Mouse (Mus musculus): ENCODE results near the gene Olfr410.

Gene Olfr410

DNA sequence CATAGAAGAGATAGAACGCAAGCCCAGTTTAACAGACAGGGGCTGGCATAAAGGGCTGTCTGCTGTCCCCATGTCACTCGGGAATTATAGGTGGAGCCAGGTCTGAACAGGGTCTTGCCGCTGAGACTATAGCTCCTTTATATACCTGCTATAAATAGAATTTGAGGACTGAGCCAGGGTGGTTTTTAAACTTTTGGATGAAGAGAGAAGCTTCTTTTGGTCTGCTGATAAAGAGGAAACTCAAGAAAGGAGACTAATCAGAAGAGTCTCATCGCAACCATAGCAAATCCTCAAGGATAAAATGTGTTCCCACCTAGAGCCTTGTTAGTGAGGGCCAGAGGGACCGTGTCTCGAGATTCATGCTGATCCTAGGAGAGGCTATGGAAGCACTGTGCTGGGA is at the start of gene Olfr410:
Gene Olfr410 (minus strand): TSS at position 101 of the 400 bp plus-strand sequence.
- no peak for DNase-seq

DNA sequence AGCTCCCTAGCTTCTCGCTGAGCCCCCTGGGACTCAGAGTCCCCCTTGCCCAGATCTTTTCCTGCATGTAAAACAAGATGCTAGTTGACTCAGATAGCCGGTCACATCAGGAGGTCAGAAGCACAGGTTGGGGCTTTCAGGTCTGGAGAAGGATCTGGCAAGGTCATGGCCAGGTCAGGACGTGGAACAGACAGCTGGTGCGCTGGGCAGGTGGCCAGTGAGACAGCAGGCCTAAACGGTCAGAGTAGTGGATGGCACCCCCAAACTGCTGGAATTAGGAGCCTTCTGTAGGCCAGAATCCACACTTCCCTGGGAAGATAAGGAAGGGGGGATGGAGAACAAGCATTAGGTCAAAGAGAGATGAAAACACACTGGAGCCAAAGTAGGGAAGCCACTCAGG is 49.4 kb upstream of the Olfr410 start:
- DNase-seq = no peak

DNA sequence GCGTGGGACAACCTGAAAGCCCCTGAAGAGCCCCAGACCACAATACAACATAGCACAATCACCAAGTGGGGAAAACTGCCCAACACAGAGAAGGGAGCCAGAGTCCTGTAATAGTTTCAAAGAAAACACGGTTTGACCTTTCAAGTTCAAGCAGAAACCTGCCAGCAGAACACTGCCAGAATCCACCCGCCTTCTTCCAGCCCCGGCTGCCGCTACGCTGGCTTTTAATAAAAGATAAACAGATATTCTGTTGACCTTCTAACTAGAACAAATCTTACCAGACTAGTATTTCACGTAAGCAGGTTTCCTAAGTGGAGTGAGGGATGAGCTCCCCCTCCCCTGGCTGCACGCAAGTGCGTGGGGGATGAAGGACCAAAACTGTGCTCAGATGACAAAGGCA is 47.8 kb upstream of the Olfr410 start:
- no peak for DNase-seq

DNA sequence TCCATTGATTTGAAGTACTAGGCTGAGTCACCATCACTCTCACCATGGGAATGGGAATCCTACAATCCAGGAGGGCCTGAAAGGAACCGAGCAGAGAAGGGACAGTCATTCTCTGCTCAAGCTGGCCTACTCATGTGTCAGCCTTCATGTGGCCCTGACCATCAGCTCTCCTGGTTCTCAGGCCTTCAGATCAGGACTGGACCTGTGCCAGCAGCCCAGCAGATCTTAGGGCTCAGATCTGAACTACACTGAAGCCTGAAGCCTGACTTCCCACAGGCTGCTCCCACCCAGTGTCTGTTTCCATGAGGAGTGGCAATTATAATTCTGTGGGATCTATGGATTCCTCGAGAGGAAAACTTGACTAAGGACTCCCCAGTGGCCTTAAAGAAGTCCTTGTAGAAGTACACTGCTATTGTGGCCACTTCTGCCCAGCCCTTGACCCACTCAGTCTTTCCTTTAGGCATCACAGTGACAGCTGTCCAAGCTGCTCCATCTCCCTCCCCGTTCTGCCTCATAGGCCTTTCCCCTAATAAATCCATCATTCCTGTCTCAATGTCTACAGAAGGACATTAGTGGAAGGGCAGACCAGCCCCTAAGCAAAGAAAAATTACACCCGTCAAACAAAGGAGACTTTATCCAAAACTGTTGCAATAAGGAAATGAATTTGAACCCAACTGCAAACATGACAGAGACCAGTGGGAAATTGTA is 41.5 kb upstream of the Olfr410 start:
- no peak for DNase-seq

DNA sequence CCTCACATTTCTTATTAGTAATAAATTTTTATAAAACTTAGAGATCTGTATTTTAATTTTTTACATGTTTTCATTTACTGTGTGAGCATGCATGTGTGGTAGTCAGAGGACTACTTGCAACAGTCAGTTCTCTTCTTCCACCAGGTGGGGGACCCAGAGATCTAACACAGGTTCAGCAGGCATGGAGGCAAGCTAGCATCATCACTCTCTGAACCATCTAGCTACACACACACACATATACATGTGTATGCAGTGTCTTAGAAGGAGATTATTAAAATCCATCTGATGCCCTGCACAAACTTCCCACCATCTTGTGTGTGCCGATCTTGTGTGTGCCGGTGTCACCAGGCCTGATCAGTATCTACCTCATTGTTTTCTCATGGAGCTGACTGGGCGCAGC is 39.0 kb upstream of the Olfr410 start:
- no peak for DNase-seq

DNA sequence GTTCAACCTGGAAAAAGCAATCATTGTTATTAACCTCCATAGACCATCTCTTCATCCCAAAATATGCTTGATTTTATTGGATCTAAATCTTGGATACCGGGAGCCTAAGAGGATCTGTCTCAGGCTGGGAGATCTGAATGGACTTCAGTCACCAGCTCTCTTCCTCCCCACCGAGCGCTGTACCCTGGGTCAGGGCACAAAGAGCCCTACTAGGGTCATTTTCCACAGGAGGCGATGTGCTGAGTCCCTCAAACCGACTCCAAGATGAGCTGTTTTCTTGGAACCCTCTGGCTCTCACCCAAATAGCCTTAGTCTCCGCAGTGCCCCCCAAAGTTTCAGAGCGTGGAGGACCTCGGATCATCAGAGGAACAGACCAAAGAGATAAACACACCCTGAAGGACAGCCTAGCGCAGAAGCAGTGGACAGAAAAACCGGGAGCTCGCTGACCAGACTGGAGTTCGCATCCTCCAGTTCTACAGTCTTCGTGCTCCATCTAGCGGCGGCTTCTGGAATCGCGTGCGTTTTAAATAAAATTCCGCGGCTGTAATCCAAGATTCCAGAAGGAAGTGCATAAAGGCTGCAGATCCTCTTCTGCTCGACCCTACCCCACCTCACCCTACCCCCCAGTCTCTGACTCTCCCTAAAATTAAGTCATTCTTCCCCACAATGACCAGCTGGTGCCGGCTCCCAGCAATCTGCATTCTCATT is 33.7 kb upstream of the Olfr410 start:
- peak in 1 of 2 experiments; percentile 15 for DNase-seq

DNA sequence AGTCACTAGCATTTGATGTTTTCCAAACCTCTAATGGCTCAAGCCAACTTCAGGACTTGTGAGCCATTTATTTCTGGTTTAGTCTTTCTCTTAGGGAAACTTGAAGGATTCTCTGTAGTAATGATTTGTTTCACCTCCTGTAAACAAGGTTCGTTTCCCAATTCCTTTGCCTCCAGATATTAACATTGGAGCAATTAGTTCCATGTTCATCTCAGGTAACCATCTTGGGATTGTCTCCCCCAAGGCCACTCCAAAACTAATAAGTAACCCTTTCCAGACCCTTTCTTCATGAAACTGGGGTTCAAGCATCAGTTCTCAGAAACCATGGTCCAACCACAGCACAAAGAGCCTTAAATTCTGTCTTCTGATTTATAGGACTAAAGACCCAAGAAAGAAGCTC is 23.9 kb upstream of the Olfr410 start, which contains the start of gene Olfr412:
Gene Olfr412 (plus strand): TSS at position 301 of the 400 bp plus-strand sequence.
- DNase-seq = no peak

DNA sequence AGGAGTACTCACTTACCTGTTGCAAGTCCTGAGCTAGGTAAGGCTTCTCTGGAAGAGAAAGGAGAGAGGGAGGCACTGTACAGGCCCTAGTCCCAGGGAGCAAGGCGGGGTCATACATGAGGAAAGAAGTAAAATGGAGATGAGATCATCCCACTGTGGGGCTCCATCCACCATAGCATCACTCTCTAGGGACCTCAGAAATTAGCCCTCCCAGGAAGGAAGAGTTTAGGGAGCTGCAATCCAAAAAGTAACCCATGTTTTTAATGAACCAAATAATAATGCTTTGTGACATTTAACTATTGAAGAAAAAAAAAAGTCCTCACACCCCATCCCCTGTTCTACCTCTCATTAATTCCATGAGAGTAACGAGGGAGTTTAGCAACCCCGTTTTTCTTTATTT is 14.7 kb upstream of the Olfr410 start, which contains the start of gene Olfr411:
Gene Olfr411 (minus strand): TSS at position 101 of the 400 bp plus-strand sequence.
- DNase-seq = no peak

DNA sequence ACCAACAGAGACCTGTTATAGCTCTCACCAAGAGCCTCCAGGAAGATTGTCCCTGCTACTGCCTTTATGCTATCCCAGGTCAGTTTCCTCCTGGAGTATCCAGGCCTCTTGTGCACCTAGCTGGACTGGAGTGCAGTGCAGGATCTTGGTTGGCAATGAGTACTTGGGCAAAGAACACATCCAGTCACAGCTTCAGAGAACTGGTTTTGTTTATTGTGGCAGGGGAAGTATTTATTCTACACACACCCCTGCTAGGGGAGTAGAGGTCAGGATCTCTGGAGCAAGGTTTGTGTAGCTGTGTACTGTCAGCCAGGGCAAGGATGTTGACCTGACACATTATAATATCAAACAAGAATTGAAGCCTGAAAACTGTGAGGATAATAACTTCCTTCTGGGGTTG is 9.1 kb downstream of the Olfr410 start:
- no peak for DNase-seq

DNA sequence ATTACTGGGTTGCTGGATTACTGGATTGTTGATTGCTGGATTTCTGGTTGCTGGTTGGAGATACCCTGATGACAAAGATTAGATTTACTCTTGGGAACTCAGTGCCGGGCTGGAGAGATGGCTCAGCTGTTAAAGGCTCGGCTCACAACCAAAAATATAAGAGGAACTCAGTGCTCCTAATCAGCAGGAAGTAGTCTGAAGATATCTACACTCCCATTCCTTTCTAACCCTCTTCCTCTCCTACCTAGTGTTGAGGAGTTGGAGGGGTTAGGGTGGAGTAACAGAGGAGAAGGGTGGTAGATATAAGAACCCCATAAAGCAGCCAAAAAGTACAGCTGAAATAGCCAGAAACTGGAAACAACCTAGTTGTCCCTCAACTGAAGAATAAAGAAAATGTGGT is 11.8 kb downstream of the Olfr410 start:
- no peak for DNase-seq

DNA sequence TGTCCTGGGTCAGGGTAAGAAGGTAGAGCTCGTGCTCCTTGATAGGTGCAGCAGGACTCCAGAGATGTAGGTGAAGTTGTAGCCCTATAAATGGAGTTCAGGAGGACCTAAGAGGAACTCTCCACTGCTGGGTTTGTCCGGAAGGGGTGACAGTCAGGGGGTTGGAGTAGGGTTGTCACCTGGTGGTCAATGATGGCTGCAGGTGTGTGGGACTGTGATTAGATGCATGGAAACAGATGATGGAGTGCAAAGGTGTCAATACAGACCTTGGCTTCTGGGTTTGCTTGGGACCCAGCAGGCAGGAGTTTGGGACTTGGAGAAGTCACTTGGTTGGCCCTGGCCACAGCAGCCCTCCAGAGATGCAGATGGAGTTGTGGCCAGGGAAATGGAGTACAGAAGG is 50.6 kb downstream of the Olfr410 start:
- DNase-seq = no peak

DNA sequence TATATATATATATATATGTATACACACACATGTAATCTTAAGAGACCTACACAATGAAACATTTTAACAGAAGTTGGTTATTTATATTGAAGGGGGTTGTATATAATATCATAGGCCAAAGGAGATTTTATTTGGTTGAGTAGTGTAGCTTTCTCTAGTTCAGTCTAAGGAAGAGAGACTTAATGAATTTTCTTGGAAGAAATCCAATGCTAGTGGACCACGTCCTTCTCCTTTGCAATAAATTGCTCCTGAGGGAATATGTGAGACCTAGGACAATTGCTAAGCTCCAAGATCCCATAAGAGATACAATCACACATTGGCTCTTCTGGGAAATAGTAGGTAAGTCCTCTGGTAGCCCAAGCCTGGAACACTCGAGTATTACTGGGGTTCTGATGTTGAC is 54.4 kb downstream of the Olfr410 start, which contains the start of gene Olfr59:
Gene Olfr59 (plus strand): TSS at position 301 of the 400 bp plus-strand sequence.
- no peak for DNase-seq
